ENCODE assay signal across 8 mouse cellular contexts in genomic region chrX:159963273-159963672, GRCm38 (mm10). TPM values are rescaled to one million over a fixed set of nuclear protein-coding genes. Genes with fewer than 3 reads are reported as not detected.
DNase-seq lines count a peak whose midpoint lies in the region; ATAC-seq and TF ChIP-seq lines count a peak whose summit lies in the region.

No protein-coding gene starts in this region.

- no peak overlapping the region for H3K4me3 ChIP-seq in heart, adult 2 months
- no peak overlapping the region for H3K4me3 ChIP-seq in hindbrain, embryonic 12.5 days

- H3K4me2 ChIP-seq in hindbrain, embryonic 12.5 days (replicated peaks), result no peak overlapping the region

- H3K9ac ChIP-seq in heart, adult 2 months (ENCODE audit: low read depth, low read length), result no peak overlapping the region
- H3K9ac ChIP-seq in hindbrain, embryonic 12.5 days, result no peak overlapping the region

- peak; percentile 46; the same call in 1 of the 2 replicates for ATAC-seq in hindbrain, embryonic 12.5 days (ENCODE audit: low FRiP score)

- TF ChIP-seq POLR2A in heart, adult 2 months (IDR thresholded peaks at IDR 0.05; ENCODE audit: insufficient read depth, low read depth, low read length), result no peak

- no peaks in the 10 kb centered on the region for H3K79me2 ChIP-seq in heart, adult 2 months (replicated peaks; ENCODE audit: control insufficient read depth, insufficient read depth, low read length)

- peaks cover 2% of the 10 kb centered on the region; the same call in 1 of the 2 replicates for H3K36me3 ChIP-seq in heart, adult 2 months (ENCODE audit: control insufficient read depth, insufficient read depth, low read length)
- H3K36me3 ChIP-seq in hindbrain, embryonic 12.5 days, result no peaks in the 10 kb centered on the region

- WGBS in heart, adult 2 months, result 26% methylated on average over 4 of the region's 4 CpGs
- WGBS in hindbrain, embryonic 12.5 days, result 36% methylated on average over 4 of the region's 4 CpGs

- H3K4me1 ChIP-seq in heart, adult 2 months (ENCODE audit: control insufficient read depth, insufficient read depth, low read length), result no peaks in the 10 kb centered on the region
- H3K4me1 ChIP-seq in hindbrain, embryonic 12.5 days, result no peaks in the 10 kb centered on the region

- TF ChIP-seq CTCF in heart, adult 2 months (IDR thresholded peaks at IDR 0.05), result peak; percentile 85

- DNase-seq in heart, adult 2 months, result peak in 1 of 2 experiments; percentile 12
- no peak for DNase-seq in heart, adult 11 months
- peak; percentile 16 to 84 for DNase-seq in adrenal gland, adult (ENCODE audit: inconsistent age in 2 of 2, low spot score in 1 of 2)
- peak; percentile 84 for DNase-seq in embryo, embryonic 10.5 days (ENCODE audit: low spot score)
- peak; percentile 53 to 66 for DNase-seq in layer of hippocampus, postnatal 10 days (ENCODE audit: low spot score in 2 of 2)
- DNase-seq in mesoderm, embryonic 11.5 days (ENCODE audit: low read depth, low spot score), result peak; percentile 74
- peak; percentile 3 for DNase-seq in spleen, adult 12 weeks (ENCODE audit: low spot score)

- H3K27ac ChIP-seq in heart, adult 2 months, result no peak overlapping the region
- no peak overlapping the region for H3K27ac ChIP-seq in hindbrain, embryonic 12.5 days

- intact Hi-C loops in heart, adult 2 months (cut with DNase I), result loop anchor here (2.0 to 5.0 kb wide), 2 partner anchors 336 to 431 kb away; partner anchors contain the start of gene Sh3kbp1

- no peaks in the 10 kb centered on the region for H3K9me3 ChIP-seq in hindbrain, embryonic 12.5 days (replicated peaks)

- no peak for TF ChIP-seq EP300 in heart, adult 2 months (IDR thresholded peaks at IDR 0.05; ENCODE audit: insufficient read depth, low read depth, low read length)

- H3K27me3 ChIP-seq in heart, adult 2 months (ENCODE audit: control insufficient read depth, insufficient read depth, low read length), result no peaks in the 10 kb centered on the region
- peaks cover 35% of the 10 kb centered on the region for H3K27me3 ChIP-seq in hindbrain, embryonic 12.5 days

RNA-seq across cellular contexts. Expression of gene Map3k15, which starts 25.0 kb away (rescaled TPM):
- under 1 TPM; 0.43 to 0.70 TPM for total RNA-seq in heart, adult 2 months (2021)
- polyA plus RNA-seq in heart, adult 2 months (2012; rRNA removed), result 0.29 and 0.56 TPM in 2 replicates
- polyA plus RNA-seq in hindbrain, embryonic 12.5 days (2016; fragmentation: Nextera tagmentation; extraction: Ambion mirVana), result 0.25 and 0.48 TPM in 2 replicates
- total RNA-seq in layer of hippocampus, postnatal 10 days (2021), result 1 to 10 TPM in 1 of 2 experiments, under 1 TPM in 1; 0.71 to 1.4 TPM
